Mouse (Mus musculus) intestine, postnatal 0 days (tissue): ENCODE measurements around the gene Def8. TPM values are rescaled to one million over a fixed set of nuclear protein-coding genes. Genes with fewer than 3 reads are reported as not detected.
"Not testable (repeated sequence)": the region's sequence is repeated elsewhere in the genome, so short reads cannot be mapped to it uniquely, and the experiment has no call there.

ENCODE experiments used
- ATAC-seq: fragments of 200-750 bp; cut with Nextera tagmentation; 2 replicates; pipeline ENCODE4 v1.8.0; 2017; ENCODE audit warnings: mild to moderate bottlenecking, moderate TSS enrichment, moderate library complexity
- H3K27ac ChIP-seq: fragments of 300-500 bp; sonication (generic); 2 replicates; pipeline ENCODE4 v1.5.1; 2014; ENCODE audit warnings: mild to moderate bottlenecking, low read depth, low read length, moderate library complexity
- H3K27me3 ChIP-seq: fragments of 300-500 bp; sonication (generic); replicated peaks from 2 replicates; pipeline ENCODE4 v1.6.1; 2014; ENCODE audit warnings: low read length, mixed read lengths; ENCODE audit not compliant: control insufficient read depth, insufficient read depth
- H3K36me3 ChIP-seq: fragments of 300-500 bp; sonication (generic); 2 replicates; pipeline ENCODE4 v1.6.1; 2014; ENCODE audit warnings: mild to moderate bottlenecking, moderate library complexity; ENCODE audit not compliant: control insufficient read depth, insufficient read depth
- H3K4me1 ChIP-seq: fragments of 300-500 bp; sonication (generic); replicated peaks from 2 replicates; pipeline ENCODE4 v1.6.1; 2014; ENCODE audit warnings: antibody characterized with exemption, low read length, mixed read lengths; ENCODE audit not compliant: control insufficient read depth, insufficient read depth
- H3K4me2 ChIP-seq: fragments of 300-500 bp; sonication (generic); replicated peaks from 2 replicates; pipeline ENCODE4 v1.6.1; 2014; ENCODE audit warnings: low read depth, mild to moderate bottlenecking, moderate library complexity
- H3K4me3 ChIP-seq: fragments of 300-500 bp; sonication (generic); 2 replicates; pipeline ENCODE4 v1.5.1; 2014; ENCODE audit warnings: low read depth, low read length
- H3K9ac ChIP-seq: fragments of 300-500 bp; sonication (generic); 2 replicates; pipeline ENCODE4 v1.6.1; 2014; ENCODE audit warnings: mild to moderate bottlenecking, low read depth, low read length
- H3K9me3 ChIP-seq: fragments of 300-500 bp; sonication (generic); 2 replicates; pipeline ENCODE4 v1.6.1; 2016; ENCODE audit warnings: mixed run types; ENCODE audit not compliant: control insufficient read depth
- CTCF ChIP-seq: sonication (generic); IDR thresholded peaks from 2 replicates; pipeline ENCODE4 v1.5.1; 2016; ENCODE audit warnings: low read depth, mild to moderate bottlenecking, control low read depth, antibody characterized with exemption, moderate library complexity
- WGBS: fragments of 180-500 bp; shearing (Covaris S2); extraction: QIAGEN DNeasy Blood & Tissue Kit; methylation state at CpG from one replicate; pipeline ENCODE4 v1.1.7; 2014; 5-methylcytosine and 5-hydroxymethylcytosine counted together
- polyA plus RNA-seq: library from polyadenylated mRNA; unstranded; fragments of >200 nt; fragmentation: Nextera tagmentation; extraction: Ambion mirVana; gene quantifications from 2 replicates; pipeline ENCODE4 v1.2.1, GENCODE M21; 2015

The Def8 gene
- polyA plus RNA-seq, 1 experiment from 2014 or later = 18.4 TPM

DNA sequence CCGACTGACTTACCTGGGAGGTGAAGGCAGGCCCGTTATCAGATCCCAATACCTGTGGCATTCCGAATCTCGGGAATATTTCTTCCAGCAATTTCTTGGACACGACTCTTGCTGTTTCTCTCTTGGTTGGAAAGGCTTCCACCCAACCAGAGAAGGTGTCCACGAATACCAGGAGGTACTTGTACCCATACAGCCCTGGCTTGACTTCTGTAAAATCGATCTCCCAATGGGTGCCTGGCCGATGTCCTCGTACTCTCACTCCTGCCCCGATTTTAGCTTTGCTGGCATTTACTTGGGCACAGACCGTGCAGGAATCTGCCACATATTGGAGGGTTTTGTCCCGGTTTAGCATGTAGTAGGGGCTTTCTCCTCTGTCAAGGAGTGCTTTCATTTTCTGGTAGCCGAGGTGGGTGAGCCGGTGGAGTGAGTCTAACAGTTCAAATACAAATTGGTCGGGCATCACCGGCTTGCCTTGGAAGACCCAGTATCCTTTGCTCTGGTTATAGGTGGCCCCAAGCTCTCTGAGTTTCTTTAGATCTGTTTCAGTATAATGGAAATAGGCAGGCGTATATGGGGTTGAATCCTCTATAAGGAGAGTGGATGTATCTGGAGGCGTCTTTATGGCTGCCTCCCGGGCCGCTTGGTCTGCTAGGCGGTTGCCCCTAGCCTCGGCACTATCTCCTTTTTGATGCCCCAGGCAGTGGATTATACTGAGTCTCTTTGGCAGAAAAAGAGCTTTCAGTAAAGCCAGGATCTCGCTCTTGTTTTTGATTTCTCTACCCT is 5.8 kb downstream of the Def8 start:
- Histone ChIP-seq H3K4me3 (no peak overlapping the region), H3K36me3 (no peaks in the 10 kb centered on the region), H3K27me3 (no peaks in the 10 kb centered on the region), H3K4me1 (no peaks in the 10 kb centered on the region), H3K9ac (no peak overlapping the region), H3K4me2 (no peak overlapping the region), H3K9me3 (peaks cover 30% of the 10 kb centered on the region; the same call in 1 of the 2 replicates), H3K27ac (no peak overlapping the region)
- 96% methylated on average over 23 of the region's 23 CpGs for WGBS
- no peak for TF ChIP-seq CTCF
- no peak for ATAC-seq

DNA sequence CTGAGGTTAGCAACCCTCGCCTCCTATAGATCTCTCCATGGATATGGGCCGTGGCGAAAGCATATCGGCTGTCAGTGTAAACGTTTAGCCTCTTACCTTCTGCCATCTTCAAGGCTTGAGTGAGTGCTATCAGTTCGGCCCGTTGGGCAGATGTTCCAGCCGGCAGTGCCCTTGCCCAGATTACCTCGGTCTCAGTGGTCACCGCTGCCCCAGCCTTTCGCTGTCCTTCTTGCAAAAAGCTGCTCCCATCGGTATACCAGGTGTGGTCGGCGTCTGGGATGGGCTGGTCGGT is 6.3 kb downstream of the Def8 start:
- H3K9ac ChIP-seq, H3K4me2 ChIP-seq, ATAC-seq, H3K36me3 ChIP-seq, H3K4me3 ChIP-seq, H3K4me1 ChIP-seq, H3K27me3 ChIP-seq, H3K27ac ChIP-seq: not testable (repeated sequence)
- peaks cover 30% of the 10 kb centered on the region; the same call in 1 of the 2 replicates for H3K9me3 ChIP-seq
- WGBS = 93% methylated on average over 15 of the region's 15 CpGs

DNA sequence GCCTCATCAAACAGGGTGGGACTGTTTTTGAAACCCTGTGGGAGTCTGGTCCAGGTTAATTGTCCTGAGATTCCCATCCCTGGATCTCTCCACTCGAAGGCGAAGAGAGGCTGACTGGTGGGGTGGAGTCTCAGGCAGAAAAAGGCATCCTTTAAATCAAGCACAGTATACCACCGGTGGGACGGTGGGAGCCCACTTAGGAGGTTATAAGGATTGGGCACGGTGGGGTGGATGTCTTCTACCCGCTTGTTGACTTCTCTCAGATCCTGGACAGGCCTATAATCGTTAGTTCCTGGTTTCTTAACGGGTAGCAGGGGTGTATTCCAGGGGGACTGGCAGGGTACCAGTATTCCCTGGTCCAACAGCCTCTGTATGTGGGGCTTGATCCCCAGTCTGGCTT is 7.6 kb downstream of the Def8 start:
- WGBS = 87% methylated on average over 8 of the region's 8 CpGs
- not testable (repeated sequence) for ATAC-seq

DNA sequence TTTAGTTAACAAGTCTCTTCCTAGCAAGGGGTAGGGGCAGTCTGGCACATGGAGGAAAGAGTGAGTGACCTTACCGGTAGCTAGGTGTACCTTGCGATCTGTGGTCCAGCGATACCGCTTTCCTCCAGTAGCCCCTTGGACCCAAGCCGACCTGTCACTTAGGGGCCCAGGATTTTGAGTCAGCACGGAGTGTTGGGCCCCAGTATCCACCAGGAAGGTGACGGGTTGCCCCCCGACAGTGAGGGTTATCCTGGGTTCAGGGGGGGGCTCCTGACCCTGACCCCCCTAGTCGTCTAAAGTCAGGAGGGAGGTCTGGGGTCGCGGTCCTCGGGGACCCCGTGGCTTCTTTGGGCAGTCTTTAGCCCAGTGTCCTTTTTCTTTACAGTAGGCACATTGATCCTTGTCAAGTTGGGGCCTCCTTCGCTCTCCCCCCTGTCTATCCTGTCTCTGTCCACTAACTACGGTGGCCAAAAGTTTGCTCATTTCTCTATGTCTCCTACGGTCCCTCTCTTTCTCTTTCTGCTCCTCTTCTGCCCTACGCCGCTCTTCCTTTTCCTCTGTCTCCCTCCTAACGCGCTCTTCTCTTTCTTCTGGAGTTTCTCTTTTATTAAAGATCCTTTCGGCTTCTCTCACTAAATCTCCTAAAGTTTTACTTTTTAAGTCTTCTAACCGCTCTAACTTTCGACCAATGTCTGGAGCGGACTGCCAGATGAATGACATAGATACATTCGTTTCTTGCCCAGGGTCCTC is 8.5 kb downstream of the Def8 start:
- 97% methylated on average over 25 of the region's 25 CpGs for WGBS
- H3K9me3 ChIP-seq = peaks cover 30% of the 10 kb centered on the region; the same call in 1 of the 2 replicates
- TF ChIP-seq CTCF = no peak

More for the DNA sequence above, 7.6 kb downstream of the Def8 start:
- H3K9ac ChIP-seq, H3K27me3 ChIP-seq, H3K4me1 ChIP-seq, H3K4me2 ChIP-seq, H3K36me3 ChIP-seq, H3K4me3 ChIP-seq, H3K27ac ChIP-seq: not testable (repeated sequence)
- H3K9me3 ChIP-seq = peaks cover 30% of the 10 kb centered on the region; the same call in 1 of the 2 replicates

DNA sequence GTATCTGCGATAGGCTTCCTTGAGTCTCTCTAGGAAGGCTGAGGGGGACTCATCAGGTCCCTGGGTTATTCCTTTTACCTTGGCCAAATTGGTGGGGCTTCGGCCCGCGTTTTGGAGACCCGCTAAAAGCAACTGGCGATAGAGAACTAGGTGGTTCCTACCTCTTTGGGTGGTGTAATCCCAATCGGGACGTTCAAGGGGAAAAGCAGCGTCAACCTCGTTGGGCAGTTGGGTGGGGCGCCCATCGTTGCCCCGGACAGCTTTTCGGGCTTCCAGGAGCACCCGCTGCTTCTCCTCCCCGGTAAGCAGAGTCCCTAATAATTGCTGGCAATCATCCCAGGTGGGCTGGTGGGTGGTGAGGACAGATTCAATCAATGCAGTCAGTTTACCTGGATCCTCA is 9.1 kb downstream of the Def8 start:
- 96% methylated on average over 16 of the region's 16 CpGs for WGBS
- Histone ChIP-seq H3K27ac (no peak overlapping the region), H3K4me1 (no peaks in the 10 kb centered on the region), H3K9ac (no peak overlapping the region), H3K36me3 (no peaks in the 10 kb centered on the region), H3K4me2 (no peak overlapping the region), H3K27me3 (no peaks in the 10 kb centered on the region), H3K9me3 (peaks cover 28% of the 10 kb centered on the region; the same call in 1 of the 2 replicates), H3K4me3 (no peak overlapping the region)
- TF ChIP-seq CTCF = no peak
- ATAC-seq = no peak

More for the DNA sequence above, 8.5 kb downstream of the Def8 start:
- Histone ChIP-seq H3K36me3 (no peaks in the 10 kb centered on the region), H3K9ac (no peak overlapping the region), H3K27me3 (no peaks in the 10 kb centered on the region), H3K4me3 (no peak overlapping the region), H3K4me2 (no peak overlapping the region), H3K4me1 (no peaks in the 10 kb centered on the region), H3K27ac (no peak overlapping the region)
- ATAC-seq = no peak

DNA sequence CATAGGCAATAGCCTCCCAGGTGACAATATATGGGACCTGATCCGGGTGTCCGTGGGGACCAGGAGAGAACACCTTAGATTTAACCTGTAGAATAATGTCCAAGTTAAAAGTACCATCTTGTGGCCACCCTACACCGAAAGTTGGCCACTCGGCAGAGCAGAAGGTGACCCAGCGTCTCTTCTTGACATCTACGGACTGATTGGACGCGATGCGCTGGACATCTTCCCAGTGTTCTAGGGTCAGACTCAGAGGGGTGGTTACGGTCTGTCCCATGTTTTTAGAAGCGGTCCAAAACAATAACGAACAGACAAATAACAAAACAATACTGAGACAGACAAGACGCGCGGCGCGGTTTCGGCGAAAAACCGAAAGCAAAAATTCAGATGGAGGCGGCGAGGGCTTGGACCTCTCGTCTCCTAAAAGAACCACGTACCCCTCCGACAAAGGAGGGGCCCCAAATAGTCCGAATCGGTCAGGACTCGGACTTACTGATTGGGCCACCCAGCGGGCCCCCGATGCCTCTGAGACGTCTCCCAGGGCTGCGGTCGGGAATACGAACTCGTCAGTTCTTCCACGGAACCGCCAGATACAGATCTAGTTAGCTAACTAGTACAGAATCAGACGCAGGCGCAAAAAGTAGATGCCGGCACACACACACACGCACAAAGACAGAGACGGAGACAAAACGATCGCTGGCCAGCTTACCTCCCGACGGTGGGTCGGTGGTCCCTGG is 10.1 kb downstream of the Def8 start:
- not testable (repeated sequence) for H3K36me3 ChIP-seq, H3K27me3 ChIP-seq, H3K4me1 ChIP-seq, H3K27ac ChIP-seq, ATAC-seq, H3K9ac ChIP-seq, H3K4me2 ChIP-seq, H3K4me3 ChIP-seq
- H3K9me3 ChIP-seq = peaks cover 18% of the 10 kb centered on the region; the same call in 1 of the 2 replicates
- WGBS = 97% methylated on average over 40 of the region's 47 CpGs
